Mouse (Mus musculus) adrenal gland, postnatal 36 days (tissue): ENCODE results near the gene Wdr54. TPM values are rescaled to one million over a fixed set of nuclear protein-coding genes. Genes with fewer than 3 reads are reported as not detected.
A peak's percentile ranks its signal among the peaks of the same experiment; 100 is the strongest.

Experiments used
- DNase-seq, 2 experiments: peaks; one replicate each; pipeline ENCODE4 v3.0.0; 2021; ENCODE audit warnings: mixed read lengths in 1 of 2
- long read RNA-seq, 2 experiments: library from polyadenylated mRNA; stranded (forward); transcript quantifications; one replicate each; pipeline ENCODE4 v2.0.0; 2021; ENCODE audit warnings: borderline sequencing depth in 2 of 2
- total RNA-seq, 2 experiments: library from RNA; stranded (reverse); gene quantifications; 2 replicates each; pipeline ENCODE4 v1.2.3; 2021

The Wdr54 gene
- total RNA-seq = 1 to 10 TPM; 1.8 to 3.1 TPM
- long read RNA-seq, experiment 1, partial matches to known transcripts = 0 of 2 reads
- long read RNA-seq, experiment 1, other reads (novel, unspliced or antisense) = 2 of 2 reads
- long read RNA-seq, experiment 2, partial matches to known transcripts = 0 of 2 reads
- long read RNA-seq, experiment 2, other reads (novel, unspliced or antisense) = 2 of 2 reads

DNA sequence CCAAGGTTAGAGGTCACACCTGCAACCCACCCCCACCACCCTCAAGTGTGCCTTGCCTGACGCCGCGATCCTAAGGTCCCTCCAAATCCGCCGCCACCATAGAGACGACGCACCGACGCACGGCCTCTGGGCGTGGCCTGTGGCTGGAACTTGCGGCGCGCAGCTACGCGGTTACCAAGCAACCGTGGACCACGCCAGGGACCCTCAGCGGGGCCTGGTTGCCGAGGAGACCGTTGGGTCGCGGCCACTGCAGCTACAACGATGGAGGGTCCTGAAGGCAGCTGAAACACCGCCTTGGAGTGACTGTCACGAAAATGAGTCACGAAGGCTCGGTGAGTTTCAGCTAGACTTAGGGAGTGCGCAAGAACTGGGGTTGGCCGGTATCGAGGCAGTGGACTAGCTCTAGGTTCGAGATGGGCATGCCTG lies at the start of gene Wdr54, which contains the start of gene 1700003E16Rik:
Wdr54 (minus strand) TSS at position 139 of the 426 bp plus-strand sequence.
1700003E16Rik (plus strand) TSS at position 146 of the 426 bp plus-strand sequence.
- DNase-seq = peak; percentile 75 to 79

- no peak for DNase-seq
Observed at GRCm38 (mm10) chr6:83205851-83206250, 49.7 kb upstream of the Wdr54 start.

DNA sequence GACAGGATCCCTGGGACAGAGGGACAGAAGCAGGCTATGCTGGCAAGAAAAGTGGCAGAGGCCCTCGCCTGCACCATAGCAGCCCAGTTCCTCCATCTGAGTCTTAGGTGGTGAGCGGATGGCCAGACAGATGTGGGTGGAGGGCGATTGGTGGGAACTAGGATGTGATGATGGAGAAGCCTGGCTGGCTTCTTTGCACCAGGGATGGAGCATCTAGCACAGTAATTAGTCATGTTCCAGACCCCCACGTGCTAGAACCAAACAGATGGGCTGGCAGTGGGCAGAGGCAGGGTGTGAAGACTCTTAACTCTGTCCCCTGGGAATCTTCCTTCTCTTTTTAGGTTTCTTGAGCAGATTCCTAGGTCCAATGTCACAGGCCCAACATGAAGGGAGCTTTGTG lies 47.1 kb upstream of the Wdr54 start:
- DNase-seq = no peak

GRCm38 (mm10) chr6:83197345-83198004 lies 41.3 kb upstream of the Wdr54 start:
- DNase-seq = peak; percentile 82 to 85

DNA sequence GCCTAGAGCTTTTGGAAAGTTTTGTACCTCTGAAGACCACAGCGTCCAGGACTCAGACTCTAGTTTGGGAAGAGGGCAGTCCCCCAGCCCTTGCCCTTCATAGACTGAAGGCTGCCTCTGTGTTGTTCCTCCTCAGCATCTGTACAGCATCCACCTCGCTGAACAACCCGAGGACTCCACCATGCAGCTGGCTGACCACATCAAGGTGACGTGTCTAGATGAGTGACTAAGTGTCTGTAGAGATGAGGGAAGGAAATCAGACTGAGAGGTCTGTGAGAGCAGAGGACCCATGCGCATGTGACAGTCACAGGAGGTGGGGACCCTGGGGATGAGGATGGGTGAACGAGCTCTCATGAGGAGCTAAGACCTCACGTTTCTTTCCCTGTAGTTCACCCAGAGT lies 37.4 kb upstream of the Wdr54 start:
- DNase-seq = no peak

DNA sequence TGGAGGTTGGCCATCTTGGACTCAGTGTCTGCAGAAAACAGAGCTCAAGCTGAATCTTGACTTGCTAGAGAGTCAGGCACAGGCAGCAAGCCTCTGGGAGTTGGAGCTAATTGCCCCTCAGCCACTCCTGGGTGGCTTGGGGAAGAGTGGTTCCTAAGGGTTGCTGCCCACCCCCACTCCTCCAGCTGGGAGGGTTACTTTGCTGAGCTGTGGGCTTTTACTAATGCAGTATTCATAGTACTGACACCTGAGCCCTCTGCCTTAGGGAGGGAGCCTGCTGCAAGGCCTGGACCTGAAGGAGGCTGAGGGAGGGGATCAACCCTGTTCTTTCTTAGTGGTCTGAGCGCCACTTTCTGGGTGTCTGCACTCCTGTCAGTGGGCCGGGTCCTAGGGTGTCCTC lies 30.7 kb upstream of the Wdr54 start:
- no peak for DNase-seq

DNA sequence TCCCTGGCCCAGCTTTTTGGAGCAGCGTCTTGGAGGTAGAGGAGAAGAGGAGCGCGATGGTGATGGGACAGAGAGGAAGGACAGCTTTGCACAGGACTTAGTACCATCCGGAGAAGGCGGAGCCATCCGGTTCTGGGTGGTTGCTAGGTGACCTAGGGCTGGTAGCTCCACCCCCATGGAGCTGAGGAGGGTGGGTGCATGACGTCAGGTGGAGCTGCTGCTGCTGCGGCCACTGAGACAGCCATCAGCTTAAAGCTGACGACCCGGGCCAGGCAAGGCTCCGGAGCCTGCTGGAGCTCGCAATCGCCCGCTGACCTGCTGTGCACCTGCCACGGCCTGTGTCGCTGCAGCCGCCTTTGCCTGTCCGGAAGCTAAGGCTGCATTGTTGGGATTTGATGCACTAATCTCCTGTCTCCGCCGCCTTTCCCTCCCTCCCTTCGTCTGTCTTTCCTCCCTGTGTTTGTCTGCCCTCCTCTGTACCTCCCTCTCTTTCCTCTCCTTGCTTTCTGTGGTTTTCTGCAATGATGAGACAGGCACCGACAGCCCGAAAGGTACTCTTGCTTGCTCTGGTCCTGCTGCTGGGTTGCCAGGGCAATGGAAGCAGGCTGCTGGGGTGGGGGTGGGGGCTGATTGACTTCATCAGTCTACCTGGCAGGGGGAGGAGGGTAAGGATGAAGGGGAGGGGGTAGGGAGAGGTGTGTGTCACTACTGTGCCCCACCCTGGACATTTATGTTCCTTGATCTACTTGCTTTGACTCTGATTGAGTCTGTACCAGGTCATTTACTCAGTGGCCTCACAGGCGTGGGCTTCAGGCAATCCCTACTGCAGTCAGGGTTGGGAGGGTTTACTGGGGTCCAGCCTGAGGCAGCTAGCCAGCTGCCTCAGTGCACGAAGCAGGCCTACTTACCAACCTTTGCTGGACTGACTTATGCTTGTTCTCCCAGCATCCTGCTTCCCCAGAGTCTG lies 30.0 kb upstream of the Wdr54 start:
- DNase-seq = peak; percentile 62 to 71

- no peak for DNase-seq
Observed at GRCm38 (mm10) chr6:83184858-83185435, 28.8 kb upstream of the Wdr54 start.

- DNase-seq = peak in 1 of 2 experiments; percentile 33
Observed at GRCm38 (mm10) chr6:83180605-83181004, 24.4 kb upstream of the Wdr54 start.

DNA sequence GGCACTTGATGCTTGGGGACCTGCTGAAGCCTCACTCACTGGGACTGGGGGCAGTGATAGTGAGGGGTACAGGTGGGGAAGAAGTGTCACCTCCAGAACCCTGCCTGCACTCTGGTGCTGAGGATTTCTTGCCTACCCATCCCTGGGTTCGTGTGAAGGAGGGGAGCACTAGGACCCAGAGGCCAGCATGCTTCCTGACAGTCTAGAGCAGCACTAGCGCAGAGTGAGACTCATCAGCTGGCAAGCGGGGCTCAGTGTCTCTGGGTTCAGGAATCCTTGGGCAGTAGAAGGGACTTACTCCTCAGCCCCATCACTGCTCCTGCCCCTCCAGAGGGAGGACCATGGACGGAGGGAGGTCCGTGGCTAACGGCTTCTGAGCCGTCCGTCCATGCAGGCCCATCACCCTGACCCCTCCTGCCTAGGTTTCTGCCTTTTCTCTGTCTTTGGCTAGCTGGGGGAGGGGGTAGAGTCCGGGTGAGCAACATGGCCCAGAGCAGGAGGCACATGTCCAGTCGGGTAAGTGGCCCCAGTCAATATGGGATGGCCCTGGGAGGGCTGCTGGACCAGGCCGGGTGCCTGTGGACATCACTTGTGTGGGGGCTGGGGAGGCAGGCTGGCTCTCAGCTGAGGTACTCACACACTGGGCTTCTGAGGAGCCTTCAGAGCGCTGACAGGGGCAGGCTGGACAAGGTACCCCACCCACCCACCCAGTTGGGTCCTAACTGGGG lies 23.4 kb upstream of the Wdr54 start:
- DNase-seq = peak; percentile 72 to 77

- no peak for DNase-seq
Observed at GRCm38 (mm10) chr6:83175996-83176395, 19.8 kb upstream of the Wdr54 start.

- no peak for DNase-seq
Observed at GRCm38 (mm10) chr6:83172240-83172920, 16.2 kb upstream of the Wdr54 start.

DNA sequence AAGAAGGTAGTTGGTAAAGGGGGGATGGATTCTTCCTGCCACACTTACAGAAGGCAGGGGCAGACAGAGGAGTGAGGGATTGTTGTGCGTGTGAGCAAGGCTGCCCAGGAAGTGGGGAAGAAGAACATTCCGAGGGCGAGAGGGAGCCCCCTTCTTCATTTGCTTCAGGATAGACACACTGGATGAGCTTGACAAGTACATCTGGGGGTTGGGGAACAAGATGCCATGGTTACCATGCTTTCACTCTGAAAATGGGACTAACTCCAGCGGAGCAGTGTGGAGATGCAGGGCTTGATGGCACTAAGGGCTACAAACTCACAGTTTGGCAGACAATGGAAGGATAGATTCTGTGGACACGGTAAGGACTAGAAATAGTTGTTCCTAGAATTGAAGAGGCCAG lies 14.9 kb upstream of the Wdr54 start:
- no peak for DNase-seq

DNA sequence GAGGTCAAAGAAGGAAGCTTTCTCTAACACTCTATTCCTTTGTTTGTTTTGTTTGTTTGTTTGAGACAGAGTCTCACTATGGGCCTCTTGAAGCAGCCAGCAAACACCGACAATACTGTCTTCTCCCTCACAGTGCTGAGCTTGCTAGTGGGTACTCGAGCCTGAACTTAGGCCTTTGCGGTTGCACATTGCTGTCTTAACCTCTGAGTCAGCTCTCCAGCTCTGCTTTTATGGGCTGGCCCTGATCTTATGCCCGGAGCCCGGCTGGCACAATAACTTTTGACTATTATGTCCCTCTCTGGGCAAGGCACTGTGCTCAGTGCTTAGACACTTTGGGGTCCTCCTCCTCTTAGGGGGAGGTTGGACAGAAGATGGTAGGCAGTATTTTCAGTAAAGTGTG lies 13.7 kb upstream of the Wdr54 start:
- DNase-seq = peak; percentile 56 to 72

GRCm38 (mm10) chr6:83166243-83166630 lies 10.0 kb upstream of the Wdr54 start:
- DNase-seq = no peak

- DNase-seq = peak; percentile 96 to 97
Observed at GRCm38 (mm10) chr6:83165607-83166242, 9.5 kb upstream of the Wdr54 start, which contains the start of gene Dctn1. Gene Dctn1 (plus strand): TSS chr6:83165920.

GRCm38 (mm10) chr6:83165026-83165606 lies 8.9 kb upstream of the Wdr54 start:
- DNase-seq = no peak

GRCm38 (mm10) chr6:83162701-83163100 lies 6.5 kb upstream of the Wdr54 start:
- DNase-seq = peak; percentile 71 to 79

GRCm38 (mm10) chr6:83161921-83162641 lies 5.9 kb upstream of the Wdr54 start:
- peak; percentile 53 to 71 for DNase-seq
